Mouse (Mus musculus) heart, embryonic 12.5 days (tissue): Measurements from ENCODE around the gene Plin2. TPM values are rescaled to one million over a fixed set of nuclear protein-coding genes. Genes with fewer than 3 reads are reported as not detected.

Source experiments
- ATAC-seq: fragments of 200-750 bp; cut with Nextera tagmentation; 2 replicates; pipeline ENCODE4 v1.8.0; 2017; ENCODE audit warnings: moderate TSS enrichment, moderate library complexity; ENCODE audit not compliant: insufficient number of reproducible peaks, low FRiP score
- H3K27ac ChIP-seq: fragments of 300-500 bp; sonication (generic); 2 replicates; pipeline ENCODE4 v1.5.1; 2016; ENCODE audit warnings: mild to moderate bottlenecking, moderate library complexity; ENCODE audit not compliant: poor library complexity, severe bottlenecking
- H3K27me3 ChIP-seq: fragments of 300-500 bp; sonication (generic); replicated peaks from 2 replicates; pipeline ENCODE4 v1.6.1; 2016; ENCODE audit warnings: mild to moderate bottlenecking, moderate library complexity
- H3K36me3 ChIP-seq: fragments of 300-500 bp; sonication (generic); 2 replicates; pipeline ENCODE4 v1.6.1; 2016; ENCODE audit warnings: mild to moderate bottlenecking, moderate library complexity
- H3K4me1 ChIP-seq: fragments of 300-500 bp; sonication (generic); replicated peaks from 2 replicates; pipeline ENCODE4 v1.6.1; 2016; ENCODE audit warnings: mild to moderate bottlenecking
- H3K4me2 ChIP-seq: fragments of 300-500 bp; sonication (generic); 2 replicates; pipeline ENCODE4 v1.6.1; 2016; ENCODE audit warnings: mild to moderate bottlenecking, moderate library complexity
- H3K4me3 ChIP-seq: fragments of 300-500 bp; sonication (generic); 2 replicates; pipeline ENCODE4 v1.5.1; 2016; ENCODE audit warnings: mild to moderate bottlenecking
- H3K9ac ChIP-seq: fragments of 300-500 bp; sonication (generic); 2 replicates; pipeline ENCODE4 v1.6.1; 2016; ENCODE audit warnings: mild to moderate bottlenecking, moderate library complexity
- H3K9me3 ChIP-seq: fragments of 300-500 bp; sonication (generic); replicated peaks from 2 replicates; pipeline ENCODE4 v1.6.1; 2016; ENCODE audit warnings: mild to moderate bottlenecking, moderate library complexity
- WGBS: fragments of 180-500 bp; shearing (Covaris S2); methylation state at CpG from one replicate; pipeline ENCODE4 v1.1.7; 2016; 5-methylcytosine and 5-hydroxymethylcytosine counted together
- polyA plus RNA-seq: library from polyadenylated mRNA; unstranded; fragments of >200 nt; fragmentation: Nextera tagmentation; extraction: Ambion mirVana; gene quantifications from 2 replicates; pipeline ENCODE4 v1.2.1, GENCODE M21; 2016

Gene Plin2
- polyA plus RNA-seq, 1 experiment from 2014 or later, result 54.1 TPM

DNA sequence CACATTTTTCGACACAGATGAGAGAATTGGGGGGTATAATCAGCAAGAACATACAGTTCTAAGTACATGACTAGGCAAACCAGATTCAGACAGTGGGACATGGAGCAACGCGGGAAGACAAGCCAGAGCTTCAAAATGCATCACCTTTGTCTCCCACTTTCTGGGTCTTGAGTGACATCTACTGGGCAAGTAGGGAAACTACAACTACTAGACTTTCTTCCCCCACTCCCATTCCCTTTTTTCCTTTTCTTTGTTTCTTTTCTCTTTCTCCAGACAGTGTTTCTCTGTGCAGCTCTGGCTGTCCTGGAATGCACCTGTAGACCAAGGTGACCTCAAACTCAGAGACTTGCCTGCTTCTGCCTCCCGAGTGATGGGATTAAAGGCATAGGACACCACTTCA, 27.0 kb upstream of the Plin2 start:
- ATAC-seq, result peak; percentile 48; the same call in 1 of the 2 replicates
- no peak overlapping the region for H3K27ac ChIP-seq
- no peak overlapping the region for H3K4me3 ChIP-seq
- H3K4me2 ChIP-seq, result no peak overlapping the region
- WGBS, result 5% methylated on average over 4 of the region's 4 CpGs
- H3K27me3 ChIP-seq, result no peaks in the 10 kb centered on the region
- no peaks in the 10 kb centered on the region for H3K4me1 ChIP-seq
- H3K36me3 ChIP-seq, result no peaks in the 10 kb centered on the region
- no peak overlapping the region for H3K9ac ChIP-seq
- no peaks in the 10 kb centered on the region for H3K9me3 ChIP-seq

DNA sequence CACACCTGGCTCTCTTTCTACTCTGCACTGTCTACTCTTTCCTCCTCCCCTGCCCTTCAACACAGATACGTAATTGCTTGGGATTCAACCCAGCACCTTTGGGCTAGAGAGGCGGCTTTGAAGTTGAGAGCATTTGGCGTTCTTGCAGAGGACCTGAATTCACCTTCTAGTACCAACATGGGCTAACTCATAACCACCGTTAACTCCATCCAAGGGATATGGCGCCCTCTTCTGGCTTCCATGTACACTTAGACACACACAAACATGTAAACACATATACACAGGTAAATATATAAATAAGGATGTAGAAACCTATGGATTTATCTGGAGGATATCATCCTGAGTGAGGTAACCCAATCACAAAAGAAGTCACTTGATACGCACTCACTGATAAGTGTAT, 25.2 kb upstream of the Plin2 start:
- H3K9me3 ChIP-seq, result no peaks in the 10 kb centered on the region
- no peaks in the 10 kb centered on the region for H3K27me3 ChIP-seq
- 40% methylated on average over 6 of the region's 6 CpGs for WGBS
- no peaks in the 10 kb centered on the region for H3K36me3 ChIP-seq
- no peak overlapping the region for H3K9ac ChIP-seq
- ATAC-seq, result no peak
- H3K4me1 ChIP-seq, result no peaks in the 10 kb centered on the region
- no peak overlapping the region for H3K27ac ChIP-seq
- no peak overlapping the region for H3K4me3 ChIP-seq
- no peak overlapping the region for H3K4me2 ChIP-seq

DNA sequence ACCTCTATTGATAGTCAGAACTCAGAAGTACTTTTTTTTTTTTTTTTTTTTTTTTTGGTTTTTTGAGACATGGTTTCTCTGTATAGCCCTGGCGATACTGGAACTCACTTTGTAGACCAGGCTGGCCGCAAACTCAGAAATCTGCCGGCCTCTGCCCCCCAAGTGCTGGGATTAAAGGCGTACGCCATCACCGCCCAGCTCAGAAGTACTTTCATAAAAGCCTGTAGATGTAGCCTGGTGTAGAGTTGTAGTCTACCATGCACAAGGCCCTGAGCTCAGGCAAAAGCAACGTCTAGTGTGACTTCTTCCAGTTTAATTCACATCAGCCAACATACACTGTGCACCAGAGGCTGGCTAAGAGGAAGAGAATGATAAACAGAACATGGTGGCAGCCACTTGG, 23.1 kb upstream of the Plin2 start:
- WGBS, result 83% methylated on average over 7 of the region's 7 CpGs
- Histone ChIP-seq H3K27me3 (no peaks in the 10 kb centered on the region), H3K4me1 (peaks cover 10% of the 10 kb centered on the region)

DNA sequence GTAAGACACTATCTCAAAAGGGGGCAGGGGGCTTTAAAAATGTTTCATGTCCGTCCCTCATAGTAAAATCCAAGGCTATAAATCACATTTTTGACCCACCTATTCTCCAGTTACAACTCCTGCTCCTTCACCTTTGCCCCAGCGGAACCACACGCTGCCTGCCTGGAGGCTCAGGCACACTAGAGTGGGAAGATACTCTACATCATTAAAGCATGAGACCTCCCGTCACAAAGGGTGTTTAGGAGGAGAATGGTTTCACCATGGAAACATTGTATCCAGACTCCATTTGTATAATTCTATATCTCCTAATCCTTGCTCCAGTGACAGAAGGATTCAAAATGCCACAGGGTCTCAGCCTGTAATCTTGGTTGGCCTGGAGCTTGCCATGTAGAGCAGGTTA, 21.4 kb upstream of the Plin2 start:
- 82% methylated on average over 4 of the region's 4 CpGs for WGBS
- H3K4me3 ChIP-seq, result no peak overlapping the region
- H3K4me2 ChIP-seq, result no peak overlapping the region
- H3K4me1 ChIP-seq, result peaks cover 15% of the 10 kb centered on the region
- H3K27me3 ChIP-seq, result no peaks in the 10 kb centered on the region
- no peak overlapping the region for H3K27ac ChIP-seq
- no peak overlapping the region for H3K9ac ChIP-seq
- no peak for ATAC-seq
- no peaks in the 10 kb centered on the region for H3K36me3 ChIP-seq
- H3K9me3 ChIP-seq, result no peaks in the 10 kb centered on the region

More for the DNA sequence above, 23.1 kb upstream of the Plin2 start:
- no peak overlapping the region for H3K4me3 ChIP-seq
- H3K9me3 ChIP-seq, result no peaks in the 10 kb centered on the region
- no peaks in the 10 kb centered on the region for H3K36me3 ChIP-seq
- no peak overlapping the region for H3K4me2 ChIP-seq
- no peak overlapping the region for H3K27ac ChIP-seq
- no peak for ATAC-seq
- H3K9ac ChIP-seq, result no peak overlapping the region

DNA sequence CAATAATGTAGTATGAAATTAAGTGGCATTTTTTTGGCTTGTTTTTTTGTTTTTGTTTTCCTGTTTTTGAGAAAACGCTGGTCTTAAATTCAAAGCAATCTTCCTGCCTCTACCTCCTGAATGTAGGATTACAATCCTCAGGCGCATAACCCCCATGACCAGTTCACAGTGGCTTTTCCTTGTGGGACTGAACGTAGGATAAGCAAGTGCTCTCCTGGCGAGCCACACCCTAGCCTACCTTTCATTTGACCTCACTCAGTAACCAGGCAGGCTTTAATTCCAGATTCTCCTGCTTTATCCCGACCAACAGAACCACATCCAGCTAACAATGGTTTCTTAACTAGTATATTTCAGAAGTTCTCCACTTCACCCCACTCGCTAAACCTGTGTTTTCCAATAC, 20.9 kb upstream of the Plin2 start:
- Histone ChIP-seq H3K27ac (no peak overlapping the region), H3K4me1 (peaks cover 15% of the 10 kb centered on the region), H3K9ac (no peak overlapping the region), H3K36me3 (no peaks in the 10 kb centered on the region), H3K4me2 (no peak overlapping the region), H3K27me3 (no peaks in the 10 kb centered on the region), H3K9me3 (no peaks in the 10 kb centered on the region), H3K4me3 (no peak overlapping the region)
- 82% methylated on average over 6 of the region's 6 CpGs for WGBS
- ATAC-seq, result no peak

DNA sequence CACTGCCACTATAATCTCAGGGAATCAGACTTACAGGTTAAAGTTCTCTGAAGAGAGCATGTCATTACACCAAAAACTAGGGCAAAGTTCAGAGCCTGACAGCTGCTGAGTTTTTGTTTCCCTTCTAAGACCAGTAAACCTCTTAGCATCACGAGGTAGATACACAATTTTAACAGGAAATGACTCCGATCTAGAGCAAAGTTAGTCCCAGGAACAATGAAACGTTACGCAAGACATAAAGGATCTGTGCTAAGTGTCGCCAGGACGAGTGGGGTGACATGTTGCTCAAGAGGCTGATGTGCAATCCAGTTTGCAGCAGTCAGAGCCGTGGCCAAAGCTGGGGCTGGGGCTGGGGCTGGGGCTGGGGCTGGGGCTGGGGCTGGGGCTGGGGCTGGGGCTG, 20.3 kb upstream of the Plin2 start:
- Histone ChIP-seq H3K4me1 (peaks cover 15% of the 10 kb centered on the region), H3K36me3 (no peaks in the 10 kb centered on the region), H3K4me3 (no peak overlapping the region), H3K9ac (no peak overlapping the region), H3K27ac (no peak overlapping the region), H3K9me3 (no peaks in the 10 kb centered on the region), H3K4me2 (no peak overlapping the region), H3K27me3 (no peaks in the 10 kb centered on the region)
- WGBS, result 35% methylated on average over 7 of the region's 7 CpGs
- no peak for ATAC-seq

DNA sequence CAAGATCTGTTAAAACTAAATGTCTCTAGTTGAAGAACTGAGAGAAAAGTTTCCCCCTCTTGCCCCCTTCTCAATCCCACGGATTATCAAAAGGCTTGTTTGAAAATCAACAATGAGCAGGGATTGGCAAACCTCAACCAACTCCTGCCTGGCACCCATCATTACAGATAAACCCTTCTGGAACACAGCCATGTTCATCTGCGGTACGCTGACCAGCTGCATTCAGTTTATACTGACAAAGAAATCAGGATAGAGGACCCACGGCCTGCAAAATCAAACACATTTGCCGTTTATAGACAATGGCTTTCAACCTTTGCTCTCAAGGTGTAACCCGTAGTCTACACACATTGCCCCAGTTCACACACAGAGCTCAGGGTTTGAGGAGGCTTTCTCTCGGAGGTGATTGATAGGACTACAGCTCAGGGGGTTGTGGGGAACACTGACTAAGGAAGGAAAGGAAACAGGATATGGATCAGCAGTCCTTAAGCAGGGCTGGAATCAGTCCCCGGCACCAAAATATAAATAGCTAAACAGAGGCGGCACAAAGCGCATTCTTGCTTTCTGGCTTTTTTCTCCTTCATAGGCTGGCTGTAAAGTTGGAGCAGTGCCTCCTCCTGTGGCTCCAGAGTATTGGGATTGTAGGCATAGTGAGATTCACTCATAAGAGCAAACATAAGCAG, 19.3 kb upstream of the Plin2 start:
- no peak for ATAC-seq
- no peaks in the 10 kb centered on the region for H3K9me3 ChIP-seq
- no peak overlapping the region for H3K9ac ChIP-seq
- no peaks in the 10 kb centered on the region for H3K27me3 ChIP-seq
- peaks cover 15% of the 10 kb centered on the region for H3K4me1 ChIP-seq
- H3K36me3 ChIP-seq, result no peaks in the 10 kb centered on the region
- 55% methylated on average over 10 of the region's 10 CpGs for WGBS
- no peak overlapping the region for H3K4me3 ChIP-seq
- peak overlapping the region; percentile 35 for H3K27ac ChIP-seq
- H3K4me2 ChIP-seq, result no peak overlapping the region

DNA sequence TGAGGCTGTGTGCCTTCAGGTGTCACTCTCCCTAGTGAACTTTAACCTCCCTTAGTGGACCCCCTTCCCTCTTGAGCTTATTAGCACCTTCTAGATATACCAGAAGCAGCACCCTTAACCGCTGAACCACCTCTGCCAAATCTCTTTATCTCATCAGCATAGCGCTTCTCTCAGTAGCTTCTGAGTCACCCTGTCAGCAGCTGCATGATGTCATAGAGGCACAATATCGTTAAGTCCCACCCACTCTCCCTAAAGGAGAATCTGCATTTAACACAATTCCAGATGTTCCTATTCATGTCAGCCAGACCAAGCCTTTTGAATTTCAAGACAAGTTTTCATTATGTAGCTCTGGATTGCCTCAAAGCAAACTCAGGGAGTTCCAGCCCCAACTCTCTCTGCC, 16.7 kb upstream of the Plin2 start:
- 20% methylated on average over 3 of the region's 3 CpGs for WGBS

DNA sequence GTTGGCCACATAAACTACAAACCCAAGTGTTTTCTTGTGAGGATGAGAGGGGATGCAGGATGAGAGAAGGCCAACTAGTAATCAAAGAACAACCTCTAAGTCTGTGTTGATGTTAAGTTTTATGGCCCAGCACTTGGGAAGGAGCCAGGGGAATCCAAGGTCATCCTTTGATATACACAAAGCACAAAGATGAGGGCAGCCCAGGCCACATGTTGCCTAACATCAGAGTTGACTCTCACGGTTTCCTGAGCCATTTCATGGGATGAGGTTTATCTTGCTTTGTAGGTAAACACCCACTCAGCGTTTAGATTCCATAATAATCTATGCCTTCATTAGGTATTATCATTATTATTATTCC, 16.1 kb upstream of the Plin2 start:
- no peaks in the 10 kb centered on the region for H3K27me3 ChIP-seq
- H3K9me3 ChIP-seq, result no peaks in the 10 kb centered on the region
- no peak overlapping the region for H3K4me2 ChIP-seq
- no peak overlapping the region for H3K27ac ChIP-seq
- H3K4me3 ChIP-seq, result no peak overlapping the region
- peaks cover 26% of the 10 kb centered on the region for H3K4me1 ChIP-seq
- H3K9ac ChIP-seq, result no peak overlapping the region
- no peaks in the 10 kb centered on the region for H3K36me3 ChIP-seq
- WGBS, result 49% methylated on average over 2 of the region's 2 CpGs
- no peak for ATAC-seq

More for the DNA sequence above, 16.7 kb upstream of the Plin2 start:
- no peak overlapping the region for H3K27ac ChIP-seq
- ATAC-seq, result no peak
- H3K4me2 ChIP-seq, result no peak overlapping the region
- no peaks in the 10 kb centered on the region for H3K36me3 ChIP-seq
- no peaks in the 10 kb centered on the region for H3K27me3 ChIP-seq
- no peaks in the 10 kb centered on the region for H3K9me3 ChIP-seq
- H3K4me1 ChIP-seq, result peaks cover 22% of the 10 kb centered on the region
- H3K4me3 ChIP-seq, result no peak overlapping the region
- H3K9ac ChIP-seq, result no peak overlapping the region

DNA sequence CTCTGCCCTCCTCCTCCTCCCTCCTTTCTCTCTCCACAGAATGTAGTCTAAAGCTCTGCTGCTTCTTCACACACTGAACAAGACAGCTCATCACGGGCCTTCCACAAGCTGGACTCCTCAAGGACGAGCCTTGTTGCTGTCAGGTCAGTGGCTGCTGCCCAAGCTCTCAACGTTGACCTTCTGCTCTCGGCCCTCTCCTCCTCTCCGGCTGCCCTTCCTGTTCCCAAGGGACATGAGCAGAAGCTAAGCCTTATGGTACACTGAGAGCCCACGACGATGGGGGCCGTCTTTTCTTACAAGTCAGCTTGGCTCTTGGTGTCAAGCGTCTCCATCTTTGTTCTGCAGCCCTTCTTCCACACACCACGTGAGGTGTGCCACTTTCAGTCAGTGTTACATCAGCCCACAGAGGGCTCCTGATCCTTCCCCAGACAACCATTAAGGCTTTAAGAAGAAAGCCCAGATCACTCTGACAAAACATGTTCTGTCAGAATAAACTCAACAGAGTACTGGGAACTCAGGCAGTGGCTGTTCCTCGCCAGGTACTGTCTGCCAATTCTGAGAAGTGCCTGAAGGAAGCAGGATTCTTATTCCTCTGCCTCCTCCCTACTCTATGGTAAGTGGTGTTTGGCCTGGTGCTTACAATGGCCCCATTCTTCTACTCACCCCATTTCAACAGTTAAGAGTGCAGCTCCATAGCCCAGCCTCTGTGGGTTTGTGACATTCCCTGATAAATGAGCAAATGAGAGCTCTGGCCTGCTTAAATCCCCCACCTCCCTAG, 15.6 kb upstream of the Plin2 start:
- Histone ChIP-seq H3K4me2 (no peak overlapping the region), H3K27me3 (no peaks in the 10 kb centered on the region), H3K9ac (no peak overlapping the region), H3K4me1 (peaks cover 26% of the 10 kb centered on the region), H3K4me3 (no peak overlapping the region), H3K36me3 (no peaks in the 10 kb centered on the region), H3K27ac (no peak overlapping the region), H3K9me3 (no peaks in the 10 kb centered on the region)
- 66% methylated on average over 11 of the region's 11 CpGs for WGBS
- no peak for ATAC-seq

DNA sequence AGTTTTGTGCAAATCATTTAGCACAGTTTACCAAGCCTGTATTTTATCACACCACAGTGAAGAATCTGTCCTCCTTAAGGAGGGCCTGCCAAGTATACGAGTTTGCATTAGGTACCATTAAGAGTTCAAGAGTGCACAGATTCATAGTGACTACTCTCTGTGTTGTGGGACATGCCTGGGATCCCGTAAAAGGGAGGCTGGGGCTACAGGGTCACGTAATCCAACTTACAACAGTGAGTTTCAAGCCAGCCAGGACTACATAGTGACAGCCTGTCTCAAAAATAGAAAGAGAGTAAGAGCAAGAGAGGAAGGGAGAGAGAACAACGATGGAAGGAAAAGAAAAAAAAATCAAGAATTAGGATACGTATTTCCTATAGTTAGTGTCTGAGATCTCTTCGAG, 14.9 kb upstream of the Plin2 start:
- 69% methylated on average over 6 of the region's 6 CpGs for WGBS
- H3K4me2 ChIP-seq, result no peak overlapping the region
- H3K9ac ChIP-seq, result no peak overlapping the region
- H3K27me3 ChIP-seq, result no peaks in the 10 kb centered on the region
- no peak overlapping the region for H3K4me3 ChIP-seq
- no peak overlapping the region for H3K27ac ChIP-seq
- no peak for ATAC-seq
- H3K9me3 ChIP-seq, result no peaks in the 10 kb centered on the region
- no peaks in the 10 kb centered on the region for H3K36me3 ChIP-seq
- H3K4me1 ChIP-seq, result peaks cover 25% of the 10 kb centered on the region

DNA sequence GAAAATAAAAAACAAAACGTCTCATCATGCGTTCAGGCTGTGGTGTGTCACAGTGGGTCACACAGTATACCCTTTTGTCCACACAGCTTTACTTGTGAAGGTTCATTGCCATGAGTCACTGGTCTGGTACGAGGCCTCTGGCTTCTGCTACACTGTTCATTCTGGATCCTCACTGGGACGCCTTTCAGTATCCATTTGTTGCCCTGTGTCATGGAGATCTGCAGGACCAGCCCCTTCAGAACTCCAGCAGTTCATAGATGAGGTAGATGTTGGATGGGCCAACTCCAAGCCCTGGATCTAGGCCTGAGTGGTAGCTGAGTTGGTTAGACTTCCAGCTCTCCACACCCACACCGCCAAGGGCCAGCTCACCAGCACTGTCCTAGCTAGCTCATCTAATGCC, 13.9 kb upstream of the Plin2 start:
- 83% methylated on average over 5 of the region's 5 CpGs for WGBS
- no peak overlapping the region for H3K9ac ChIP-seq

More for the DNA sequence above, 13.9 kb upstream of the Plin2 start:
- ATAC-seq, result no peak
- Histone ChIP-seq H3K4me3 (no peak overlapping the region), H3K4me2 (no peak overlapping the region), H3K27me3 (no peaks in the 10 kb centered on the region), H3K4me1 (peaks cover 16% of the 10 kb centered on the region), H3K9me3 (no peaks in the 10 kb centered on the region), H3K27ac (no peak overlapping the region), H3K36me3 (no peaks in the 10 kb centered on the region)
